Mouse (Mus musculus): ENCODE measurements at regions not wholly inside any gene's neighbourhood (a gene's known extent, or its start where the extent isn't known, plus 50 kb on each side); places are given as distances from the start of the nearest gene placed in this dataset.

GRCm38 (mm10) chr13:39566491-39566890 lies 605.8 kb upstream of the Slc35b3 start:
- Histone ChIP-seq H3K4me1 (ENCODE audit: control insufficient read depth, insufficient read depth, low read length) (peaks cover 4% of the 10 kb centered on the region; the same call in 1 of the 2 replicates), H3K27me3 (ENCODE audit: control insufficient read depth, insufficient read depth, low read length) (no peaks in the 10 kb centered on the region), H3K27ac (ENCODE audit: insufficient read depth, low read length) (no peak overlapping the region), H3K4me3 (replicated peaks; ENCODE audit: insufficient read depth, low read depth, low read length) (no peak overlapping the region)
- 87% methylated on average over 2 of the region's 2 CpGs for WGBS
- TF ChIP-seq POLR2A (IDR thresholded peaks at IDR 0.05; ENCODE audit: borderline replicate concordance, insufficient read depth, low read length) (no peak), CTCF (IDR thresholded peaks at IDR 0.05; ENCODE audit: borderline replicate concordance, insufficient read depth, low read depth, low read length) (no peak)
- DNase-seq, result no peak

- no peaks in the 10 kb centered on the region; the same call in 1 of the 2 replicates for H3K27me3 ChIP-seq (ENCODE audit: control insufficient read depth, insufficient read depth, low read length)
- no peaks in the 10 kb centered on the region for H3K4me1 ChIP-seq (ENCODE audit: control insufficient read depth, insufficient read depth, low read length)
- no peak for DNase-seq
- no peak overlapping the region for H3K27ac ChIP-seq (ENCODE audit: insufficient read depth, low read length)
- H3K4me3 ChIP-seq (replicated peaks; ENCODE audit: insufficient read depth, low read depth, low read length), result no peak overlapping the region
- TF ChIP-seq CTCF (IDR thresholded peaks at IDR 0.05; ENCODE audit: borderline replicate concordance, insufficient read depth, low read depth, low read length), result no peak
- TF ChIP-seq POLR2A (IDR thresholded peaks at IDR 0.05; ENCODE audit: borderline replicate concordance, insufficient read depth, low read length), result no peak
- WGBS, result 43% methylated on average over 14 of the region's 14 CpGs
These were observed 577.2 kb upstream of the Slc35b3 start for GRCm38 (mm10) chr13:39537724-39538440.

GRCm38 (mm10) chr13:39526469-39526868 lies 565.8 kb upstream of the Slc35b3 start:
- H3K4me1 ChIP-seq (ENCODE audit: control insufficient read depth, insufficient read depth, low read length), result no peaks in the 10 kb centered on the region
- no peaks in the 10 kb centered on the region for H3K27me3 ChIP-seq (ENCODE audit: control insufficient read depth, insufficient read depth, low read length)
- TF ChIP-seq POLR2A (IDR thresholded peaks at IDR 0.05; ENCODE audit: borderline replicate concordance, insufficient read depth, low read length), result no peak
- TF ChIP-seq CTCF (IDR thresholded peaks at IDR 0.05; ENCODE audit: borderline replicate concordance, insufficient read depth, low read depth, low read length), result 0 out of 2 replicates have a peak, but pooled peaks have one; percentile 6
- no peak overlapping the region for H3K27ac ChIP-seq (ENCODE audit: insufficient read depth, low read length)
- no peak for DNase-seq
- 97% methylated on average over 1 of the region's 1 CpGs for WGBS
- H3K4me3 ChIP-seq (replicated peaks; ENCODE audit: insufficient read depth, low read depth, low read length), result no peak overlapping the region

GRCm38 (mm10) chr13:39523856-39524301 lies 563.2 kb upstream of the Slc35b3 start:
- H3K4me3 ChIP-seq (replicated peaks; ENCODE audit: insufficient read depth, low read depth, low read length), result no peak overlapping the region
- 35% methylated on average over 9 of the region's 9 CpGs for WGBS
- TF ChIP-seq CTCF (IDR thresholded peaks at IDR 0.05; ENCODE audit: borderline replicate concordance, insufficient read depth, low read depth, low read length), result no peak
- TF ChIP-seq POLR2A (IDR thresholded peaks at IDR 0.05; ENCODE audit: borderline replicate concordance, insufficient read depth, low read length), result no peak
- no peak overlapping the region for H3K27ac ChIP-seq (ENCODE audit: insufficient read depth, low read length)
- no peaks in the 10 kb centered on the region for H3K27me3 ChIP-seq (ENCODE audit: control insufficient read depth, insufficient read depth, low read length)
- DNase-seq, result no peak
- H3K4me1 ChIP-seq (ENCODE audit: control insufficient read depth, insufficient read depth, low read length), result no peaks in the 10 kb centered on the region

GRCm38 (mm10) chr13:39523246-39523850 lies 562.7 kb upstream of the Slc35b3 start:
- Histone ChIP-seq H3K27ac (ENCODE audit: insufficient read depth, low read length) (no peak overlapping the region), H3K4me1 (ENCODE audit: control insufficient read depth, insufficient read depth, low read length) (no peaks in the 10 kb centered on the region), H3K4me3 (replicated peaks; ENCODE audit: insufficient read depth, low read depth, low read length) (no peak overlapping the region), H3K27me3 (ENCODE audit: control insufficient read depth, insufficient read depth, low read length) (no peaks in the 10 kb centered on the region)
- 70% methylated on average over 5 of the region's 5 CpGs for WGBS
- no peak for TF ChIP-seq POLR2A (IDR thresholded peaks at IDR 0.05; ENCODE audit: borderline replicate concordance, insufficient read depth, low read length)
- TF ChIP-seq CTCF (IDR thresholded peaks at IDR 0.05; ENCODE audit: borderline replicate concordance, insufficient read depth, low read depth, low read length), result no peak
- no peak for DNase-seq

GRCm38 (mm10) chr13:39520846-39521245 lies 560.2 kb upstream of the Slc35b3 start:
- no peaks in the 10 kb centered on the region for H3K27me3 ChIP-seq (ENCODE audit: control insufficient read depth, insufficient read depth, low read length)
- TF ChIP-seq POLR2A (IDR thresholded peaks at IDR 0.05; ENCODE audit: borderline replicate concordance, insufficient read depth, low read length) (no peak), CTCF (IDR thresholded peaks at IDR 0.05; ENCODE audit: borderline replicate concordance, insufficient read depth, low read depth, low read length) (no peak)
- H3K27ac ChIP-seq (ENCODE audit: insufficient read depth, low read length), result no peak overlapping the region
- WGBS, result 21% methylated on average over 9 of the region's 9 CpGs
- no peaks in the 10 kb centered on the region for H3K4me1 ChIP-seq (ENCODE audit: control insufficient read depth, insufficient read depth, low read length)
- H3K4me3 ChIP-seq (replicated peaks; ENCODE audit: insufficient read depth, low read depth, low read length), result no peak overlapping the region
- DNase-seq, result no peak

- Histone ChIP-seq H3K27me3 (ENCODE audit: control insufficient read depth, insufficient read depth, low read length) (no peaks in the 10 kb centered on the region), H3K27ac (ENCODE audit: insufficient read depth, low read length) (no peak overlapping the region), H3K4me3 (replicated peaks; ENCODE audit: insufficient read depth, low read depth, low read length) (no peak overlapping the region), H3K4me1 (ENCODE audit: control insufficient read depth, insufficient read depth, low read length) (no peaks in the 10 kb centered on the region)
- whole genome bisulfite sequencing, result 54% methylated on average over 8 of the region's 8 CpGs
- TF ChIP-seq POLR2A (IDR thresholded peaks at IDR 0.05; ENCODE audit: borderline replicate concordance, insufficient read depth, low read length), result no peak
- TF ChIP-seq CTCF (IDR thresholded peaks at IDR 0.05; ENCODE audit: borderline replicate concordance, insufficient read depth, low read depth, low read length), result no peak
- no peak for DNase-seq
These were observed 555.4 kb upstream of the Slc35b3 start for GRCm38 (mm10) chr13:39516106-39516505.

GRCm38 (mm10) chr13:39489806-39490205 lies 529.1 kb upstream of the Slc35b3 start:
- WGBS, result 61% methylated on average over 7 of the region's 7 CpGs
- no peak for DNase-seq
- TF ChIP-seq CTCF (IDR thresholded peaks at IDR 0.05; ENCODE audit: borderline replicate concordance, insufficient read depth, low read depth, low read length), result no peak
- no peak for TF ChIP-seq POLR2A (IDR thresholded peaks at IDR 0.05; ENCODE audit: borderline replicate concordance, insufficient read depth, low read length)

More at GRCm38 (mm10) chr13:39489806-39490205, 529.1 kb upstream of the Slc35b3 start:
- Histone ChIP-seq H3K27me3 (ENCODE audit: control insufficient read depth, insufficient read depth, low read length) (no peaks in the 10 kb centered on the region), H3K27ac (ENCODE audit: insufficient read depth, low read length) (no peak overlapping the region), H3K4me3 (replicated peaks; ENCODE audit: insufficient read depth, low read depth, low read length) (no peak overlapping the region), H3K4me1 (ENCODE audit: control insufficient read depth, insufficient read depth, low read length) (no peaks in the 10 kb centered on the region)
